Mouse (Mus musculus) left cerebral cortex, adult 8-10 months (tissue): ENCODE data around the gene Tmem214. TPM values are rescaled to one million over a fixed set of nuclear protein-coding genes. Genes with fewer than 3 reads are reported as not detected.
"Not testable (repeated sequence)": the region's sequence is repeated elsewhere in the genome, so short reads cannot be mapped to it uniquely, and the experiment has no call there.

ENCODE experiments used
- DNase-seq, 2 experiments: peaks; one replicate each; pipeline ENCODE4 v3.0.0; 2022; ENCODE audit warnings: low spot score in 2 of 2
- total RNA-seq, 4 experiments: library from RNA; stranded (reverse); gene quantifications; 2 replicates each; pipeline ENCODE4 v1.2.4; 2022

Gene Tmem214
- total RNA-seq, 4 experiments from 2014 or later, result 58.3 to 64.4 (median 62.9) TPM

GRCm38 (mm10) chr5:30874365-30874764, 6.6 kb downstream of the Tmem214 start:
- no peak for DNase-seq

GRCm38 (mm10) chr5:30878616-30879015, 10.8 kb downstream of the Tmem214 start:
- no peak for DNase-seq

- no peak for DNase-seq
Measured at GRCm38 (mm10) chr5:30879347-30879943, 11.6 kb downstream of the Tmem214 start.

- DNase-seq, result not testable (repeated sequence)
Measured at GRCm38 (mm10) chr5:30881839-30882238, 14.0 kb downstream of the Tmem214 start.

- no peak for DNase-seq
Measured at GRCm38 (mm10) chr5:30886209-30886608, 18.4 kb downstream of the Tmem214 start.

- DNase-seq, result no peak
Measured at GRCm38 (mm10) chr5:30886731-30887130, 18.9 kb downstream of the Tmem214 start.

GRCm38 (mm10) chr5:30887331-30887761, 19.5 kb downstream of the Tmem214 start:
- DNase-seq, result peak in 1 of 2 experiments; percentile 54

GRCm38 (mm10) chr5:30887858-30888336, 20.1 kb downstream of the Tmem214 start:
- DNase-seq, result peak; percentile 89 to 98

GRCm38 (mm10) chr5:30888337-30889087, 20.7 kb downstream of the Tmem214 start, which contains the start of gene Agbl5:
Gene Agbl5, plus strand, starts transcription at chr5:30888694.
- DNase-seq, result peak; percentile 93 to 94

GRCm38 (mm10) chr5:30889088-30889754, 21.4 kb downstream of the Tmem214 start:
- DNase-seq, result peak; percentile 41 to 48

- no peak for DNase-seq
Measured at GRCm38 (mm10) chr5:30890375-30890774, 22.6 kb downstream of the Tmem214 start.

GRCm38 (mm10) chr5:30901860-30902259, 34.0 kb downstream of the Tmem214 start:
- no peak for DNase-seq

- DNase-seq, result peak; percentile 86 to 94
Measured at GRCm38 (mm10) chr5:30907413-30908059, 39.7 kb downstream of the Tmem214 start, which contains the start of gene Ost4. Gene Ost4, minus strand, starts transcription at chr5:30907788.

GRCm38 (mm10) chr5:30908426-30909299, 40.9 kb downstream of the Tmem214 start:
- DNase-seq, result no peak

- no peak for DNase-seq
Measured at GRCm38 (mm10) chr5:30909300-30909659, 41.5 kb downstream of the Tmem214 start.

- no peak for DNase-seq
Measured at GRCm38 (mm10) chr5:30909863-30910262, 42.1 kb downstream of the Tmem214 start.

- no peak for DNase-seq
Measured at GRCm38 (mm10) chr5:30910481-30910880, 42.7 kb downstream of the Tmem214 start.

- DNase-seq, result no peak
Measured at GRCm38 (mm10) chr5:30912156-30912555, 44.3 kb downstream of the Tmem214 start.

GRCm38 (mm10) chr5:30913060-30913841, 45.4 kb downstream of the Tmem214 start, which contains the start of gene Emilin1:
Gene Emilin1, plus strand, starts transcription at chr5:30913402.
- no peak for DNase-seq
